Mouse (Mus musculus) cerebellum, adult (tissue): ENCODE measurements around the gene Smarcb1.

Experiments
- ATAC-seq: cut with Nextera tagmentation; 2 replicates; pipeline ENCODE4 v1.9.2; 2017; ENCODE audit warnings: mild to moderate bottlenecking, moderate library complexity, mixed read lengths; ENCODE audit not compliant: insufficient number of reproducible peaks, low FRiP score, low TSS enrichment

Smarcb1 gene

DNA sequence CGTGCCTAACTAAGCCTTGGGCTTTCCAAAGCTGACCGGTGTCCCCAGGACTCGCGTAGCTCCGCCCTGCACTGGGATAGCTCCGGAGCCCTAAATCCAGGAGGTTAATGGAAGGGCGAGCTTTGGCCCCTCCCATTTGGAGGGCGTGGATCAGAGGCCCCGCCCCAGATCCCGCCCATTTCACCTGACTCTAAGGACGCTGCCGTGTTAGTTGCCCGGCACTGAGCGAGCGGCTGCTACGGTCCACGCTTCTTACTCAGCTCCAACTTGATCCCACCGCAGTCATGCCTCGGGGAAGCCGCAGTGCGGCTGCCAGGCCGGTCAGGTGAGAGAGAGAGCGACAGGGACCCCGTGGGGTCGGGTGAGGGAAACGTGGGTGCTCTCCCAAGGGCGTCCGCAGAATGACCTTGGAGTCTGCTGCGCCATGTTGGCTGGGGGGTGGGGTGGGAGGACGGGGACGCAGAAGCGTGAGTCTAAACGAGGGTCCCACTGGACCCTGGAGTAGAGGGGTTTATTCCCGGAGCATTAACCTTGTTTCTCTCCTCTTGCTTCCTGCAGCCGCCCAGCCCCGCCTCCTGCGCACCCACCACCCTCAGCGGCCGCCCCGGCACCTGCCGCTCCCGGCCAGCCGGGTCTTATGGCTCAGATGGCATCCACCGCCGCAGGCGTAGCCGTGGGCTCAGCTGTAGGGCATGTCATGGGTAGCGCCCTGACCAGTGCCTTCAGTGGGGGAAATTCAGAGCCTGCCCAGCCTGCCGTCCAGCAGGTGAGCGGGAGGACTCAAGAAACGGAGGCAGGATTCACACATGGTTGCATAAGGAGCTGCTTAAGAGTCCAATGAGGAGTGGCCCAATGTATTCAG, 14.5 kb upstream of the Smarcb1 start, which contains the start of gene Mmp11:
Gene Mmp11, minus strand, starts transcription at position 817 of the 862 bp plus-strand sequence.
- peak; percentile 88 for ATAC-seq

DNA sequence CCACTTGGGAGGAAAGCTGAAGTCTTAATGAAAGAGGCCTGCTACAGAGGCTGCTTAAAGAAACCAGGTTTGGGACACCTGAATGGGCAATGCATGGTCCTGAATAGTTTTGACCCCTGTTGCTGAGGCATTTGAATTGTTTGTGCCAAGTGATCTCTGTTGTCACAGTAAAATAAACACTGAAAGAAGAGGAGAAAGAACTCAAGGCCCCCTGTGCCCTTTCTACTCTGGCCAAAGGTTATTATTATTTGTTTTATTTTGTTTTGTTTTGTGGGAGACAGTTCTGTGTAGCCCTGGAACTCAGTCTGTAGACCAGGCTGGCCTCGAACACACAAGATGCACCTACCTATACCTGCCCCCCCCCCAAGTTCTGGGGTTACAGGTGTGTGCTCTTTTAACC, 13.6 kb upstream of the Smarcb1 start:
- no peak for ATAC-seq

DNA sequence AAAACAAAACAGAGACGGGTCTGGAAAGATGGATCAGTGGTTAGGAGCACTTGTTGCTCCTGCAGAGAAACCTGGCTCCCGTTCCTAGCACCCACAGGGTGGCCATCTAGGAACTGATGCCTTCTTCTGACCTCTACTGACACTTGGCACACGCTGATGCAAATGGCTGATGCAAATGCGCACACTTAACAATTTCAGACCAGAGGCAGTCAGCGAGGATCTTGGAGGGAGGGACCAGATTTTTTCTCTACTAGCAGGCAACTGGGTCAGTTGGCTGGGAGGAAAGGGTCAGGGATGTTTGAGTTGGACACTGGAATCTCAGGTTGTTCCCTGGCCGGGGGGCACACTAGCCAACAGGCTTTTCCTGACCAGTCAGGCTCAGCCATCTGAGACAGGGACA, 11.5 kb upstream of the Smarcb1 start, which contains the start of gene Chchd10:
Gene Chchd10, plus strand, starts transcription at position 240 of the 400 bp plus-strand sequence.
- ATAC-seq, result no peak

DNA sequence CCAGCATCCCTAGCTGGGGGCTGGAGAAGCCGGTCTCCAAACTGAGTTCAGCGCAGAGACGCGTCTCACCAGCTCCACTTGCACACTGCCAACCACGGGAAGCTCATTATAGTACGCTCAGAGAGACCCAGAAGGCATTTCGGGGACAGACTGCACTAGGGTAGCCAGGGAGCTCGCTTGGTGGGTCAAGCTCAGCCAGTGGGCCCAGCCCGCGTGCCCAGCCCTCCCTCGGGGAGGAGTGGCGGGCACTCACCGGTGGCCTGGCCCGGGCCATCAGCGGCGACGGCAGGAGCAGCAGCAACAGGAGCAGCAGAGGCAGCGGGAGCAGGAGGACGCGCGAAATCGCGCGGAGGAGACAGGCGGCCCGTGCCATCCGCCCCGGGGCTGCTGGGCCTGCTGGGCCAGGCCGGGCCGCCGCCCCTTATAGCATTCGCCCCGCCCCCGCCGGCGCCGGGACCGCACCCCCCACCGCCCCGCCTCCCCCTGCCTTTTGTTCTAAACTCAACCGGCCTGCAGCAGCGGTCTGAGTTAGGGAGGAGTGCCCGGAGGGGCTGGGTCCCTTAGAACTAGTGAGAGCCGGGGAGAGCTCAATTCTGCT, 10.8 kb upstream of the Smarcb1 start:
- ATAC-seq, result no peak

DNA sequence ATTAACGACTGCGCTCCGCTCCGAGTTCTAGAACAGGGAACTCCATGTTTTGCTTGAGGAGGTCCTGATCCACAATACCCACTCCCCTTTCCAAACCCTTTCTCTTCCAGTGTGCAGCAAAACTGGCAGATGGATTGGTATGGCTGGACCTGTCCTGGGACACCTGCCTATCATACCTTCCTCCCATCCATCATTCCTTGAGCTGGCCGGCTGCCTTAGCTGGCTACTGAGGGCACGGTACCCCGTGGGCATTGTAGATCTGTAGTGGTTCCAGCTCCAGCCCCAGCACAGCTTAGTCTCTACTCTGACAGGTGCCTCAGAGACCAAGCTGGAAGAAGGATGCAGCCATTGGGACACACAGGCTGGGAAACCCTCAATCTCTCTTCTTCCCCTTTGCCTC, 9.9 kb upstream of the Smarcb1 start:
- no peak for ATAC-seq

DNA sequence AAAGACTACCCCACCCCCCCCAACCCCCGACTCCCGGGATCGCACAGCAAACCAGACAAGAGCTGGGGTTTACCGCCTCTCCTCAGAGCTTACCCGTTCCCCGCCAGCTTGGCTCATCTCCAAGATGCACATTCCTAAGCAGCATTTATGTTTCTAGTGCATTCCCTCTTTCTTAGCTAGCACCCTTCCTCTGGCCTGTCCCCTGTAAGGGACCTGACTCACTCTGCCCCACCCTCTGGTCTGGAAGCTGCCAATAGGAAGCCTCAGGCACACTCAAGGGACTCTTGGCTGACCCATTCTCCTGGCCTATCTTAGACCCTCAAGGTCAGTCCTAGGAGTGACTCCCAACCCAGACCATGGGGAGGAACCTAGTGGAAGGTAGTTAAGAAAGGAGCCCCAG, 8.9 kb upstream of the Smarcb1 start:
- no peak for ATAC-seq

DNA sequence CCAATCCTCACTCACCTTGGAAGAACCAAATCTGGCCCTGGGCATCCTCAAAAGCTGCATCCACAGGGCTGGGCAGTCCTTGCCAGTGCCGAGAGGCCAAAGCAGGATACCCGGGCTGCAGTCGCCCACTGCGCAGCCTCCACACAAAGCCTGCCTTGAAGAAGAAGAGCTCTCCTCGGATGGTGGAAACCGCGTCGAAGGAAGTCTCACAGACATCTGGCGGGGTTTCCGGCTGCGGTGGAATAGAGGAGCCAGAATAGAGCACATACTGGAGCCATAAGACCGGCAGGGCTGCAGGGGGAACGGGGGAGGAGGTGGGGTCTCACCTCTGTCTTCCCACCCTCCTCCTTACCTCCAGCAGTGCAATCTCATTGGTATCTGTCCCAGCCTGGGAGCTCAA, 5.0 kb upstream of the Smarcb1 start:
- no peak for ATAC-seq

DNA sequence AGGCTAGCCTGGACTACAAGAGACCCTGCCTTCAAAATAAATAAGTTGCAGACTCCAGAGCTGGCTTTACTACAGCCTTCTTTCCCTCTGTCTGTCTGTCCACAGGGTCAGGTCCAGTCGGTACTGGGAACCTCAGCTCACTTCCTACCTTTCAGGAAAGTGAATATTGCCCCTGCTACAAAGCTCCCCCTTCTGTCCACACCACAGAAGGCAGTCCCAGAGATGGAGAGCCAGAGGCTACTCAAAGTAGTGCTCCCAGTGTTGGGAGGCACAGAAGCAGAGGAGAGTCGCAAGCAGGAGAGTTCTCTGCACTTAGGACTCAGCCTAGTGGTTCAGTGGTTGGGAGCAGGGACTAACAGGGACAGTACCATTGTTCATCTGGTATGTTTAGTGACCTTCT, 2.9 kb upstream of the Smarcb1 start:
- no peak for ATAC-seq

DNA sequence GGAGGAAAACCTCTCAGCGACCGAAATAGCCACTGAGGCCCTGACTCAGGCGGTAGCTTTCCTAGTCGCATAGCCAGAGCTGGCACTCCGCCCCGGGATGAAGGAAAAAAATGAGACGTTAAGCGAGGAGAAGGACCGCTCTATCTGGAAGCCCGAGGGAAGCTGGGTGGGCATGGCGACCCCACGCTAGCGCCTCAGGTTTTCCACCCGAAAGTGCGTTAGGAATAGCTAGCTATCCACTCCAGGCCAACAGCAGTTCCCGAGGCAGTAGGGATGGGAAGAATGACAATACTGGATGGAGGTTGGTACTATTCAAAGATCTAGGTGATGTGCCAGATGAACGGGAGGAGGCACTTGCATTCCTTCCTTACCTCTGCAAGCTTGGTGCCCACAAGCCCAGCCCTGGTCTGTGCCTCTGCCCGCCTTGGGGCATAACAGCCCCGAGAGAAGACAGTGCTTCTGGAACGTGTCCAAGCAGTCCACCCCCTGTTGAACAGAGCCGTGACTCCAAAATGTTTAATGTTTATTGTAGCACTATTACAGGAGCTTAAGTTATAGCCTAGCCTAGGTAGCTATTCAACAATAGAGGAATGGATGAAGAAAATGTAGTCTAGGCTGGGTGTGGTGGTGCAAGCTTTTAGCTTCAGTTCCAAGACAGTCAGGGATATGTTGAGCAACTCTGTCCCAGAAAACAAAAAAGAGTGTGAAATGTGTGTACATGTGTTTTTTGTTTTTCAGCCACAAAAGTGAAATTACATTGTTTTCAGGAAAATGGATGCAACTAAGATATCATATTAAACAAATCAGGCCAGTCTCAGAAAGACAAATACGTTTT, 526 bp upstream of the Smarcb1 start:
- ATAC-seq, result peak; percentile 52

DNA sequence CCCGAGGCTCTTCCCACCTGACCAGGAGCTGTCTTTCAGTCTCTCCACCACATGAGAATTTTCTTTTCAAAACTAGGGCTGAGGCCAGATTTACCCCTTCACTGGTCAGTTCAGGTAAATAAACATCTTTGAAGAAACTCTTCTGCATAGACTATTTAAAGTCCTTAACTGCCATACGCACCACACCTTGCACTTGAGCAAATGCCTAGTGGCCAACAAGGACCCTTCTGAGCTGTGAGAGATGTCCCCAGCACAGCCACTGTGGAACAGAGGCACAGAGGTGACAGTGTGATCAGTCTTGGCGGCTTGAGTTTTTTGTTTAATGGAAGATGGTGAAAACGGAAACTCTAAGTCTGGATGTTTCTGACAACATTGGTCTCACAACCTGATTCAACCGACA, 2.4 kb downstream of the Smarcb1 start:
- ATAC-seq, result no peak

DNA sequence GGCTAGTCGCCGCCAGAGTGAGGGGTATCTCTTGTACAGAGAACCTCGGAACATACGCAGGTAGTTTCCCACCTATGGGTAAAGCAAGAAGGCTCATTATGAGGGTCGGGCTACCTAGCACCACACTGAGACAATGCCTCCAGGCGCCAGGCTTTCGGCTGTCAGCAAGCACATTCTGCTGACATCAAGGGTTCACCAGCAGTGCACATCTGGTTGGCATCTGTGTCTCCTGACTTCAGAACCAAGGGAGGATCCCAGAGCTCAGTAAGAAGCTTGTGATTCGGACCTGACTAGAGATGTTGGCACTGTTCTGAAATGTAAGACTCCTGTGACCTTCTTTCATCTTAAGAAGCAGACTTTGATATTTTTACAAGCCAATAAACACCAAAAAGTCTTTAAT, 4.6 kb downstream of the Smarcb1 start:
- ATAC-seq, result no peak

DNA sequence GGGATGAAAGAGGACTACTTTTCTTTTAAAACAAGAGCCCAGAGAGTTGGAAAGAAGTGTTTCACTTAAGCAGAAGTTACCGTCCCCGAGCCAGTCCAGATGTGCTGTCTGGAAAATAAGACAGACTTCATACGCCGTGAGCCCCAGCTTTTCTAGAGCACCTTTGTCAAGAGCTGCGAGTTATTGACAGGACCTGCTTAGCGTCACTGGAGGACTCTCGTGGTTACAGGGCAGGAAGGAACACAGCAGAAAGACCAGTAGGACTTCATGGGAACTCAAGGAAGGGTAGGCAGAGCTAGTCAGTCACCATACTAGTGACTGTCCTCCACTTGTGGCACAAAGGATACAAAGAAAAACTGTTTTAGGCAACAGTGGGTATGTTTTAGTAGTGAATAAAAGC, 5.9 kb downstream of the Smarcb1 start:
- ATAC-seq, result no peak

DNA sequence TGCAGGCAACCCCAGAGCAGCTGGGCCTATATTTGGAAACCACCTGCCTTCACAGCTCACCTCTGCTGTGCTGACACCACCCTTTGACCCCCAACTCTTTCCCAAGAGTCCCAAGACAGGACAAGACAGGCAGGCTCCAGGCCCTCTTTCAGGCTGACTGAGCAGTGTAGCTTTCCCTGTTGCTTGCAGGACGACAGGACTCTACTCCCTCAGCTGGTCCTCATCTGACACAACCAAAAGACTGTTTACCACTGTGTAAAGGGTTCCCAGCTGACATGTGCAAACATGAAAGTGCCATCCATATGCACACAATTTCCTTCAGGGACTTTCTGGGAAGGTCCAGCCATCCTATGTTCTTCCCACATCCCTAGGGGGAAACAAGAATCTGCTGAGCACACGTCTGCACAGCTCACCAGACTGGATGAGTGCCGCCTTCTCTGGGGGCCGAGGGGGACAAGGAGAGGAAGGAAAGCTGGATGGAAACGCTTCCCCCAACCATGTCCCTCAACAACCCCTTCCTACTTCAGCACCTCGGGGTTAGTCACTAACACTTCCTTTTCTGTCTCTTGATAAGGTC, 8.3 kb downstream of the Smarcb1 start:
- no peak for ATAC-seq

DNA sequence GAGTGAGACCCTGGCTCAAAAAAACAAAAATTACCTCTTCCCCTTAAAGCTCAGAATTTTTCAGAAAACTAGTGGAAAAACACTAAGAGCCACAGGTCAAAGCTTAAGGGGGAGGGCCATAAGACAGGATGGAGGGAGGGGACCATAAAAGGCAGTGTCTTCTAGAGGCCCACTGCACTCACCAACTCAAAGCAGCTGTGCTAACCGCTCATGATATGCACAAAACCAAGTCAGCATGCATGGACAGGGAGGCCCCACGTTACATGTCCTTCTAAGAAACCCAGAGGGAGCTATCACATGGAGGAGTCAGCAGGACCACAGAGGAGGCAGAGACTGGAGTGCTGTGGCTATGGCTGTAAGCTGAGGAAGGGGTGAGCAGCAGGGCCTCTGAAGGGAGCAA, 10.7 kb downstream of the Smarcb1 start:
- ATAC-seq, result no peak

DNA sequence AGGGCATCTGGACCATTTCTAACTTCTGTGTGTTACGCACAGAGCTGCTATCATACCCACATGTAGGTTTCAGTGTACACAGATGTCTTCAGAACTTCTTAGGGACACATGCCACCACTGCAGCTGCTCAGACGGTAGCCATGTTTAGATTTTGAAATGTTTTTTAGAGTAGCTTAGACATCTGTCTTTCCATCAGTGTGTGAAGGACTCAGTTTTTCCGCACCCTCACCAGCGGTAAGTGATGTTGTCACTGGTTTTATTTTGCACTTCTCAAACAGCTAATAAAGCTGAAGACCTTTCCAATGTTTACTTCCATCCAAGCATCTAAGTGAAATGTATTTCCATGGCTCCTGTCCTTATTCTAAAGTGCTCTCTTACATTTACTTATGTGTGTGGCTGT, 14.5 kb downstream of the Smarcb1 start:
- ATAC-seq, result no peak

DNA sequence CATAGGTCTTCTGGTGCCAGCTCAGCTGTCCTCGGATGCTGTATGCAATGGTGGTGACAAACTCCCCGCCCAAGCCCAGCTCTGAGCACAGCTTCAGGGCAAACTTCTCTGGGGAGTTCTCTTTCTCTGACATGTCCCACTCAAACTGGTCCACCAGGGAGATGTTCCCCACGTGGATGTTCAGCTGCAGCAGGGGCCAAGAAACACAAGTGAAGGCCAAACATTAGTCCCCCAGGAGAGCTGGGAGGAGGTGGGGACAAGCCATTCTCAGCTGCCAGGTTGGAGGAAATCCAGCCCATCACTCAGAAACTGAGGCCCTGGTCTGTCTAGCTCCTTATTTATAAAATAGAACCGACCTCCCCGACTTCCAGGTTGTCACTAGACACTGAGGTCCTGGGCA, 17.0 kb downstream of the Smarcb1 start:
- no peak for ATAC-seq

DNA sequence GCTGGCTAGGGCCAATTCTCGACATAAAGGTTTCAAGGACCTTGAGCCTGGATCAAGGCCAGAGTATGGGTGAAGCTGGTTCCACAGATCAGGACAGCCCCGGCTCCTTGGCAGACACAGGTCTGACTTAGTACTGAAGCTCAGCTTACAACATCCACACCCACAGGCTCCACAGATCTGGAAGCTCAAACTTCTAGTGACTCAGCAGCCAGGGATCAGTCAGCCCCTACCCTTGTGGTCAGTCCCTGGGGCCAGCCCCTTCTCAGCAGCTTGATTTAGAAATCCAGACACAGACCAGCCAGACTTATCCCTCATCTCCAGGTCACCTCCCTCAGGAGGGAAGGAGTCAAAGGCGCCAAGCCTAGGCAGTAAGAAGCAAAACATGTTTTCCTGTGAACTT, 22.6 kb downstream of the Smarcb1 start:
- ATAC-seq, result no peak

DNA sequence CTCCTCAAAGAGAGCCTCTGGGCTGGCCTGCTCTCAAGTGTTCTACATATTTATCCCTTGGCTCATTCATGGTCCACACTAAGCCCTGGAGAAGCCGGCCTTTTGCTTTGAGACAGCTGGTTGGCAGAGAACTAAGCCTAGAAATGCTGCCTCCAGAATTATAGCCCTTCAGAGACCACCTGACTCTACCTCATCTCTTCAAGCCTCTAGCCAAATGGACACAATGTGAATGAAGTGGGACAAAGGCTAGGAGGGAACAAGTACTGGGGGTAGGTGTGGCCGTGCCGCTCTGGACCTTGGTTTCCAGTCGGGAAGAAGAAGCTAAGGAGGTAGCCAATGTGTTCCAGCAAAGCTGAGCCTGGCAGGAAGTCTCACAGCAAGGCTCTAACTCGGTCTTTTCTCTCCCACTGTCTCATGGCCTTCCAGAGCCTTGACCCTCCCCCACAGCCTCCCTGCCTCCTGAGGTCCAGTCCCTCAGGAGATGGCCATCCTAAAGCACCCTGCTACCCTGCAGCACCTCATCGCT, 23.3 kb downstream of the Smarcb1 start:
- ATAC-seq, result no peak

DNA sequence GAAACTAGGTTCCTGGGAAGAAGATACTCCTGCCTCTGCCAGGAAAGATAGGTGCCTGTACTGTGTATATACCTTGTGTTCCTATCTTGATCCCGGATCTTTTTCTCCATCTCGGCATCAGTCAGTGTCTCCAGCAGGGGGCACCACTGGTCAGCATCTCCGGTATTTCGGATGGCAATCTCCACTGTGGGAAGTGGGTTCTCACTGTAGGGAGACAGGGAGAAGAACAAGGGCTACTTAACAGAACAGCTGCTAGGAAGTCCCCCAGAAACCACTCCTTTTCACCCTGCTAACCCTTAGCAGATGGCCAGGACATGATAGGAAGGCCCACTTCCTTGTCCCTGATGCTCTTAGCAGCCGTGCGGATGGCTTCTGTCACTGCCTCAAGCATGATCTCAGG, 24.0 kb downstream of the Smarcb1 start:
- ATAC-seq, result no peak

DNA sequence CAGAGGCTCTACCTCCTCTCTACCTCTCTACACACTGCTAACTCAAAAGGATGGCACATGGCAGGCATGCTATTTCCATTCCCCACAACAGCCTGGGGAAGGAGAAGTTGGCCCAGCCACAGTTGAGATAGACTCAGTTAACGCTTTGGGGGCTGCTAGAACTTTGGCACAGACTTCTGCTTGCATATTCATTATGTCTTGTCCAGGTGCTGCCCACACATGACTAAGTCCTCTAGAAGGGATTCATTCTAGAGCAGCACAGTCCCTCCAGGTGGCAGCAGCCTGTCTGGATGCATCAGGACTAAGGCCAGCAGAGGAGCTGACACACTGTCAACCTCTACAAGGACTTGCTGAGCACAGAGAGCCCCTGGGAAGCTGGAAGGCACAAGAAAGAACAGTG, 25.2 kb downstream of the Smarcb1 start:
- no peak for ATAC-seq

DNA sequence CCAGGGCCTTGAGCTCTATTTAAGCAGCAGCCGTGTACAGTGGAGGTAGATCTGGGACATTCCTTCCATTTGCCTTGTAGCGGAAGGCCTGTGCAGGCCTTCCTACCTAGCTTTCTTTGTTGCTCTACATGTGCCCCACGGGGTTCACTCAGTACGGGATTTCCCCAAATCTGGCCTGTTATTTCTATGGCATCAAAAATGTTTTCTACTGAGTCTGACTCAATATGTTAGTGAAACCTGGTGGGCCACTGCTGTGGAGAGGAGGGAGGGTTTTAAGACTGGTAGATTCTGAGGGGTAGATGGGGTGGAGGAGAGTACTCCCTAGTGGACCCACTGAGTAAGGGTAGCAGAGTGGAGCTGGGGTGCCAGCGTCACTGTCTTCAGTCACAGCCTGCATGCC, 25.7 kb downstream of the Smarcb1 start:
- ATAC-seq, result no peak
